Mouse (Mus musculus) adrenal gland, adult 18-20 months (tissue): ENCODE data around the gene Itga2b. TPM values are rescaled to one million over a fixed set of nuclear protein-coding genes. Genes with fewer than 3 reads are reported as not detected.
A peak's percentile ranks its signal among the peaks of the same experiment; 100 is the strongest.

ENCODE experiments used
- DNase-seq, 2 experiments: peaks; one replicate each; pipeline ENCODE4 v3.0.0; 2021 to 2022; ENCODE audit warnings: low spot score in 2 of 2
- long read RNA-seq, 2 experiments: library from polyadenylated mRNA; stranded (forward); transcript quantifications; one replicate each; pipeline ENCODE4 v2.0.0; 2021
- total RNA-seq, 2 experiments: library from RNA; stranded (reverse); gene quantifications; 1 replicate in 1 of 2; 2 replicates in 1 of 2; pipeline ENCODE4 v1.2.3; 2021

Itga2b gene
- total RNA-seq = 1 to 10 TPM; 3.4 to 3.6 TPM
- long read RNA-seq, experiment 1, partial matches to known transcripts = 0 of 1 reads
- long read RNA-seq, experiment 1, other reads (novel, unspliced or antisense) = 1 of 1 reads
- long read RNA-seq, experiment 2, partial matches to known transcripts = 1 of 1 reads
- long read RNA-seq, experiment 2, other reads (novel, unspliced or antisense) = 0 of 1 reads

DNA sequence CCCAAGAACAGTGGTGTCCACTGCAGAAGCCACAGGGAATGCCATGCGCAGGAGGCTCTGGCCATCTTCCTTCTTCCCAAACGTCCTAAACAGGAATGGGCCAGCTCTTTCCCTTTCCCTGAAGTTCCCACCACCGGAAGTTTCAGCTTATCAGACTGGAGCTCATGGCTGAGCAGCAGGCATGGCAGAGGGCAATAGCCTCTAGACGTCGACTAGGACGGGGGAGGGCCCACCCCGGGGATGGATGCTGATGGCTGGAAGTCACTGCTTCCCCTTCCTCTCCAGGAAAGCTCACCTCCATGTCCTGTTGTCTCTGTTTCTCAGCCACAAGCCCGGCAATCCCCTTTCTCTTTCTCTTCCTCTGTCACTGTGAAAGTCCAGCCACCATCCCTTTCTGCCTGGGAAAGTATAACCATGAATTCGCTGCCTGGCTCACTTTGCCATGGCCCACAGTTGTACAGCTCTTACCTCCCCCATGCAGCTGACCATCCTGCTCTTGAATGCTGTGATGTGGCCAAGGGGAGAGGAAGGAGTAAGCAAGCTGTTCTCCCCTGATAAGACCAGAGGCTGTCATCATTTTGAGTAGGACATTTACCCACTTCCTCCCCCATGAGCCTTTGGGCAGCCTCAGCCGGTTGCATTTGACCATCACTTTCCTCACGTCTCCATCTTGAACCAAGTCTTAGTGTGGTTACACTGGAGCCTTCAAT lies at the start of gene Itga2b:
Gene Itga2b, minus strand, starts transcription at position 475 of the 710 bp plus-strand sequence.
- no peak for DNase-seq

DNA sequence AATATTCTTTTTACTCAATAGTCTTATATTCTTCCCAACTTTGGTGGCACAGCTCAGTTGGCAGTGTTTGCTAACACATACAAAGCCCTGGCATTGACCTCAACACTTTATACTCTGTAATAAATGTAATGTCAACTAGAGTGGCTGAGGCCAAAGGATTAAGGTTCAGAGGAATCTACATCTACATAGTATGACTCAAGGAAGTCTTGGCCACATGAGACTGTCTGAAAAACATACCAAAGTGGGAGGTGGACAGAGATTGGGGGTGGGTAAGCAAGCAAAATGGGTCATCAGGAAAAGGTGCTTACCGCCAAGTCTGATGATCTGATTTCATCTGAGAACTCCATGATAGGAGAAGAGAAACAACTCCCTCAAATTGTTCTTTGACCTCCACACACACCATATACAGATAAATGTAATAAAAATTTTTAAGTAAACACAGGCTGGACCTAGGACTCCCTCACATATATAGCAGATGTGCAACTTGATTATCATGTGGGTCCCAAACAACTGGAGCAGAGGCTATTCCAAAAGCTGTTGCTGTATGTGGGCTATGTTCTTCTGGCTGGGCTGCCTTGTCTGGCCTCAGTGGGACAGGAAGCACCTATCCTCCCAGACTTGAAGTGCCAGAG lies 45.0 kb upstream of the Itga2b start:
- no peak for DNase-seq

DNA sequence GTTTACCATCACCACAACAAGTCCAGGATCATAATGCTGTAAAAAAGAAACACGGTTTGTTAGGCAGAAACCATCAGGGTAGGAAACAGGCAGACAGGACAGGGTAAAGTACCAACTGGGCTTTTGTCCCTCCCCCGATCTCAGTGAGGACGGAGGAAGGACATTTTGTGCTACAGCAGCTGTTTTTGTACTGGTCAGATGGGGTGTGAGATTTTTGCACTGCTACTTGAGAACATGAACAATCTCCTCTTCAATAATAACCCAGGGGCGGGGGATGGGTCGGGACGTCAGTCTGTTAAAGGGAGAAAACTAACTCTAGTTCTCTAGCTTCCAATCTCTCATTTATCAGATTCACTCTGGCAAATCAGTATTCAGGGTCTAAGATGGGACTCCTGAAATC lies 40.3 kb upstream of the Itga2b start:
- no peak for DNase-seq

DNA sequence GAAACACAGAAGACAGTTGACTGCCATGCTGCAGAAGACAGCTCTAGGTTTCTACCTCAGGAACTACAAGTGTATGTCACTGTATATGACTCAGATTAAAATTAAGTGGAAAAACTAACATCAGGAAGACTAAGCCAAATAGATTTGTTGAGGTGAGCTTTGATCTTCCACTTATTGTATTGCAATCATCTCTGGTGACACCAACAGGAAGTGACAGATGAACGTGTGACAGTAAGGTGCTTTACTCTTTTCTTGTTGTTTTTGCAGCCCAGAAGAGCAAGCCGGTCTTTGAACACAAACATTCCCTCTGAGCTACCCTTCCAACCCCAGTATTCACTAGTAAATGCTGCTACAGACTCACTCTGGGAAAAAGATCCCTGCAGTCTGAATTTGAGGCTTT lies 26.8 kb upstream of the Itga2b start:
- DNase-seq = no peak

DNA sequence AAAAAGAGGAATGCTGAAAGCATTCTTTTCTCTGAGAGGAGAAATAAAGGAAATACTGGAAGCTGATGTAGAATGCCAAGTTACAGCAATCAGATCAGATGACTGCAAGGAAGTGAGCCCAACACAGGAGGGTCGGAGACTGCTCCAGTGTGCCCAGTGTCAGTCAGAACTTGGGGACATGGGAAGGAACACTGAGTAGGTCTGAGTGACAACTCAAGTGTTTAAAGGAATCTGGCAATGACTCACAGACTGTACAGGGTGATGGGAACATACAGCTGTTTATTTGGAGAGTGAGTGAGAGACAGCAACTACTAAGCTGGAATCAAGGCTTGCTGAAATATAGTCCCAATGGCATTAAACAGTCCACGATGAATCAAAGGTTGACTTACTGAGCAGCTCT lies 26.3 kb upstream of the Itga2b start:
- DNase-seq = no peak

DNA sequence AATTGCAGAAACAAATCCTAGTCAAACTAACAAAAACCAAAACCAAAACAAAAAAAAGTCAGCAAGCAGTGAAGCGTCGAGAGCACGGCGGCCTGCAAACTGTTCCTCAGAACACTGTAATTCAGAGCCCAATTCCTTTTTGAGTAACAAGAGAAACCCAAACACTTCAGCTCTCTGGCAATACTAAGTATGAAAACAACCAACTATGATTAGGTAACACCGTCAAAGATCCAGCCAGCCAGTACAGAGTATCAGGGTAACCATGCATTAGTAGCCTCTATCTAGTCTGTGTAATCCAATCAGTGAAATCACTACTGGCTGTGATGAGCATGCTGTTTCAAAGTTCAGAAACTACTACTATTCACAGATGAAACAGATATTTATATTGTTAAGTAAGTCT lies 25.8 kb upstream of the Itga2b start:
- DNase-seq = no peak

DNA sequence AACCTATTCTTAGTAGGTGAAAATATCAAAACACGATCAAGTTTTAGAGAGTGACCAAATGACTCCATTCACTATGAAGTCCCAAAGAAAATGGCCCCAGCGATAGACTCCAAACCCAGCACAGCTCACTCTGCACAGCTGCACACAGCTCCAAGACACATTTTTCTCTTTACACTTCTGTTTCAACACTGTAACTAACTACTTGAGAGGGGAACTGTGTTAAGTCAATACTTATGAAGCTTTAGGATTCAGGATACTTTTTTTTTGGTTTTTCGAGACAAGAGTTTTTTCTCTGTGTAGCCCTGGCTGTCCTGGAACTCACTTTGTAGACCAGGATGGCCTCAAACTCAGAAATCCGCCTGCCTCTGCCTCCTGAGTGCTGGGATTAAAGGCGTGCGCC lies 25.2 kb upstream of the Itga2b start:
- no peak for DNase-seq

DNA sequence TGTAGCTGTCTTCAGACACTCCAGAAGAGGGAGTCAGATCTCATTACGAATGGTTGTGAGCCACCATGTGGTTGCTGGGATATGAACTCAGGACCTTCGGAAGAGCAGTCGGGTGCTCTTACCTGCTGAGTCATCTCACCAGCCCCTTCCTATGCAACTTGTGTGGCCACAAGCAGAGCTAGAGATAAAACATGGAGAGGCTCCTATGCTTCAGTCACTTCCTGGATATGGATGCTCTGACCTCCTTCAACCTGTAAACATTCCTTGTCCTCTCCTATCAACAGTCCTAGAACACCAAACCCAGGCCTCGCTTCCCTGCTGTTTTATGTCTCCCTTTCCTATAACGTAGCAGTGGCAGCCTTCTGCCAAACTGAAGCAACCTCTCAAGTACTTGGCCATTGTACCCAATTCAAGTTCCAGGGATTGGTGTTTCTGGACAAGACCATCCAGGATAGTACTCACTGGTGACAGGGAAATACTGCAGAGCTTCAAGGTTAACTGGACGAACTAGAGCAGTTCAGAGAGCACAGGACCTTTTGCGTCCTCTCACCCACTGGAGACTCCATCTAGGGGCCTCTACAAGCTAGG lies 24.2 kb upstream of the Itga2b start:
- DNase-seq = no peak

DNA sequence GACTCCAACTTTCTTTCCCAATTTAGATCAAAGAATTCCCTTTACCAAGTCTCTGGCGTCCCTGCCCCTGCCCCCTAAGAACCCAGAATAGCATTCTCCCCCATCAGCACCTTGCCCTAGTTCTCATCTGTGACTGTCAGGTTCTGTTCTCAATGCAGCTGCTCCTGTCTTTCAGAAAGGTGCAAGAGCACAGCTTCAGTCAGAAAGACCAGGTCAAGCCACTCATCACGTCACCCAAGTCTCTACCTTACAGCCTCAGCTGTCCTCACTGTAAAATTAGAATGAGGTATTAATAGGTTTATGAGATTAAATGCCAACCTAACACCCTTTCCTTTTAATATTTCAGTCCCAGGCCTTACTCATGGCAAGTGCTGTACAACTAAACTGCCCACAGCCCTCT lies 23.3 kb upstream of the Itga2b start:
- DNase-seq = no peak

DNA sequence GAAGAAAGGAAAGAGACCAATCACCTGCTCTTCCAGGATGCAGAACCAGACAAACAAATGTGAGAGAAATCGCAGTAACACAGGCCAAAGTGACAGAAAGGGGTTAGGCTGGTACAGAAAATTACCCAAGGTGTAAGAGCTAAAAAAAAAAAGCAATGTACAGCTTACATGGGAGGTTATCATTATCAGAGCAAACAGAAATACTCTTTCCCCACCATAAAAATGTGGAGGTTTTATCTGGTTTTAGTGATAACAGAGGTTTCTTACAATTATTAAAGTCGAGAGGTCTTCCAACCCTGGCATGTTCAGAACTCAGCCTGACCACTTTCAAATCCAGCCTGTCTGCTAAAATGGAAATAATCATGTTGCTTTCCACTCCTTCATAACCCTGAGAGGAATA lies 18.0 kb upstream of the Itga2b start:
- DNase-seq = no peak

DNA sequence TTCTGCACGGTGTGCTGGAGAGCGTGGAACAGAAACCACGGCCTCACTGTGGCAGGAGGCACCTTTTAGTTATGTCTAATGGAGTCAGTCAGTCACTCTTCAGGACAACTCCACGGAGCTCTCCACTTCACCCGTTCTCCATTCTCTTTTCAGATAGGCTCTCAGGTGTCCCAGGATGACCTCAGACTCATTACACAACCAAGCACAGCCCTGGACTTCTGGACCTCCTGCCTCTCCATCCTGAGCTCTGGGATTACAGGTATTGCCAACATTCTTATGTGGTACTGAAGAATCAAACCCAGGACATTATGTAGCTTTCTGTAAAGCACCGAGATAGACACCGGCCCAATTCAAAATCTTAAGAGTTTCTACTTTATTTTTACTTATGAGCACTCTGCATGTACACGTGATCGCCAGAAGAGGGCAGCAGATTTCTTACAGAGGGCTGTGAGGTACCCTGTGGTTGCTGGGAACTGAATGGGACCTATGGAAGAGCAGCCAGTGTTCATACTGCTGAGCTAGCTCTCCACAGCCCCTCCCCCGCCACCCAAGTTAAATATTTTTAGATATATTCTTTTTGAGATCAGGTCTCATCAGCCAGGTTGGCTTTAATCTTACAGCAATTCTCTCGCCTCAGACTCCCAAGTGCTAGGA lies 16.9 kb upstream of the Itga2b start:
- DNase-seq = no peak

DNA sequence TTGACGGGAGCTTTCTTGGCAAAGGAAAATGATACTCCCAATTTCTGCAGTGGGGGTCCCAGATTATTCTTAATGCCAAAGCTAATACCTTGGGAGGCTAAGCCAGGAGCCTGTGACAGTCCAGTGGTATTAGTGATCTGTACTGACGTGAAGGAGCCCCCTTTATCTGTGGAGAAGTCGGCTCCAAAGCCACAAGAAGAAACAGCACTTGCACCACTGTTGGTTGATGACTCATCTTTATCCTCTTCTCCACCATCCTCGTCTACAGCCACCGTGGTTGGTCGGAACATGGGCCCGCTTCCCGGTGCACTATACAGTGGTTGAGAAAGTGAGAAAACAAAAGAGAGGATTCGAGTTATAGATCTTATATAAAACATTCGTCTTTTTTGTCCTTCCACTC lies 11.9 kb upstream of the Itga2b start:
- DNase-seq = no peak

DNA sequence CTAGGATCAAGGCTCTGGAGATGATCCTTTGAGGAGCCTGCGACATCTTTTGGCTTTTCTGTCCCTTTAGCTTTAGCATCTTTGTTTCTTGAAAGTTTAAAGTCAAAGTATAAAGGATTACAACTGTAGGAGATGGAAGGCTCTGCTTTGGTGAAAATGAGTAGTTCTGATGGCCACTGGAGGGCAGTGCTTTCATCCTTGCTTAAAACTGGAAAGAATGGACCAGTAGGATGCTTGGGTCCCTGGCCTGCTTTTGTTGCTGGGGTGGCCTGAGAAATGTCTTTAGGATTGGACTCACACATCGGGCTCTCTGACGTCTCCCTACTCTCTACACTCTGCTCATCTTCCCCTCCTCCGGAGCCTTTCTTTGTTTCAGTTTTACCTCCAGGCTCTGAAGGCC lies 11.0 kb upstream of the Itga2b start:
- DNase-seq = no peak

DNA sequence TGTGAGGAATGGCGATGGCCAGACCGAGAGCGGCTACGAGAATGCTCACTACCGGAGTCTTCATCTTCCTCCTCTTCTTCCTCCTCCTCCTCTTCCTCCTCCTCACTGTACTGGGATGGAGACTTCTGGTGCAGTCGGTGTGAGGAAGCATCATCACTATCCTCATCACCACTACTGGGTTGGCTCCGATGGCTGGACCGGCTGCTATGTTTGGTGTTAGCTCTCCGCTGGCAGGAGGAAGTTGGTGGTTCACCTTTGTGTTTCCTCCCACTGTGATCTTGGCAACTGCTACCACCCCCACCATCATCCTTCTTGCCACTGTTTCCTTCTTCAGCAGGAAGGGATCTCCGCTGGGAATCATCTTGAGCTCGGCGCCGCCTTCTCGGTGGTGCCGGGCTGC lies 10.2 kb upstream of the Itga2b start:
- no peak for DNase-seq

DNA sequence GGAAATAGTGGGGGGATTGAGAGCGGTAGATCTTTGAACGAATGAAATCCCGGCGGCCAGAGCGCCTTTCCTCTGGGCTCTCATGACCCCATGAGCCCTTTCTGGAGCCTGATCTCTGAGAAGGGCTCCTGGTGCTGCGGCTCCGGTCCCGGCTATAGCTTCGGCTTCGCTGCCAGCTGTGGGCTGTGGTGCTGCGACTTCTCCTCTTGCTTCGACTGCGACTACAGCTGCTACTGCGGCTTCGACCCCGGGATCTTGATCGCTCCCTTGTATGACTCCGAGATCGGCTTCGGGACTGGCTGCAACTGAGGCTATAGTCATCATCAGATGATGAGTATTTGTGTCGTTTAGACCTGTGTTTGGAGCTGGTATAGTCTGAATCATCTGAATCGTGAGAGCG lies 9.7 kb upstream of the Itga2b start:
- DNase-seq = no peak

DNA sequence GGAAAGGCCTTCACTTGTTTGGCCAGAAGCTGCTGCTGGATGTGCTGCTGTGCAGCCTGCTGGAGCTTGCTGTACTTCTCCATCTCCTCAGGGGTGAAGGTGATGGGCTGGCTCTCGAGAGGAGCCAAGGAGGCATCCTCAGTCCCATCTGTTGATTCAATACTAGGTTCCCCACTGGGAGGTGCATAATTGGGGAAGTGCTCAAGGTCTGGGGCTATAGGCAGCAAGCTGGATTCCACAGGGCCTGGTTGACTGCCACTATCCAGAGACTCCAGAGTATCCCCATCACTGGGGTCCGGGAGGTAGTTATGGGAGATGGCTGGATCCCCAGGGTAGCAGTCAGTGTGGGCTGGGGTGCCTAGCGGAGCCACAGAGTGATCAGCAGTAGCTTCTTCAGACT lies 8.7 kb upstream of the Itga2b start:
- no peak for DNase-seq

DNA sequence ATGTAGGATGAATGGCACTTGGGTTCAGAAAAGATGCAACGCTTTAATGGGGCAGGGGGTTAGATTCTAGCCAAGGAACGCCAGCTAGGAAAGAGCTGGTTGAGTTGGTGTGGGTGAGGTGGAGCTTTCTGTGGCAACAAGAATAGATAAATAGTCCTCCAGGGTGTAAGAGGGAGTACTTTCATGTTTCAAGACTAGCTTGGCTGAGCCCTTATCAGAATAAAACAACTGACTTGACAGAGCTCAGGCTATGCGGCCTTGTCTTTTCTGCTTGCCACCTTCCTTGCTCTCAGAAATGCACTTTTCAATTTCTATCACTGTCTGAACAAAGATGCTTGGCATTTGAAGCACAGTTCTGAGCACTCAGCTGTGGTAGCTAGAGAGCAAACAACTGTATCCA lies 5.1 kb upstream of the Itga2b start:
- DNase-seq = no peak

DNA sequence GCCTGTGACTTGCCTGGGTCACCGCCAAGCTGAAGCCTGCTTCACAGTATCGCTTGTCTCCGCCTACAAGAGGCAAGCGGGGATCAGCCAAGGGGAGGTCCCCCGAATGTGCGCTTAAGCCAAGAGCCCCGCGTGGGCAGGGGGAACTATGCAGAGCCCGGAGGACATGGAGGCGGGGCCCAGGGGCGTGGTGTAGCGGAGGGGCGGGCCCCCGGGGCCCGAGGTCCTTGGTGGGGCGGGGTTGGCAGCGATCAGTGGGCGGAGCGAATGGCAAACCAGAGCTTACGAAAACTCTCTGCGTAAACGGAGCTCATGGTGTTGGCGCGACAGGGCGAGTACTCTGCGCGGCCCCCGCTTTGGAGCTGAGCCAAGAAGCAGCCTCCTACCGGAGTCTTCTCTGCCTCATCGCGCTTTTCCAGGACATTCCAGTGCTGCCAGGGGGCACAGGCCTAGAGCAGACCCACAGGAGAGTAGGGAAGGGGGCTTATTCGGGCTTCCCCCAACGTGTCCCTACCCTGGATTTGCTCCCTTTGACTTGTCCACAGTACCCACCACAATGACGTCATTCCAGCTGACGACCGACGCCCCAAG lies 2.8 kb downstream of the Itga2b start:
- DNase-seq = peak; percentile 98

DNA sequence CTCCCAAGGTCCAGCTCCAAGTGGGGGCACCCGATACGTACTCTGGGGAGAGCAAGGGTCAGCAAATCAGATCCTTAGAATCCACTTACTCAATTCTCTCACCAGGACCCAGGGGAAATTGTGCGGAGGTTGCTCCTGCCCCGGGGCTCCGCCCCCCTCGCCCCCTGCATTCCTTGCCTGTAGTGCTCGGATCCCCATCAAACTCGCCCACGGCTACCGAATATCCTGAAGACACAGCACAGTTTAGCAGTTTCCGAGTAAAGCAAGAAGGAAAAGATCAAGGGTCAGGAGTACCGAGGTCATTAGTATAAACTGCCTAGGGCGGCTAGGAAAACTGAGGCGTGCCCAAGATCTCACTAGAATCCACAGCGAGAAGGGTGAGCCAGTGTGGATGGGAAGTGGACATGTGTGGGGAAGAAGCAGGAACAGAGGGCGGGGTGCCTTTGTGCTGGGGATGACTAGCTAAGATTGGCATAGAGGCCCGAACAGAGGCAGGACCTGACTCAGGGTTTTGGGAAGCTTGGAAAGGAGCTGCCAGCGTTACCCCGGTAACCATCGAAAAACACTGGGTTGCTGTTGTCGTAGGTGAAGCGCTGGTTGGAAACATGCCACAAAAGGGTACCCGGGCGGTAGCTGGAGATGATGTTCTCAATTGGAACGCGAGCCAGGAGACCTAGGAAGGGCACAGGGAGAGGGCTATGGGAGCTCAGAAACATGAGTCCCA lies 4.0 kb downstream of the Itga2b start:
- DNase-seq = peak; percentile 49 to 60

DNA sequence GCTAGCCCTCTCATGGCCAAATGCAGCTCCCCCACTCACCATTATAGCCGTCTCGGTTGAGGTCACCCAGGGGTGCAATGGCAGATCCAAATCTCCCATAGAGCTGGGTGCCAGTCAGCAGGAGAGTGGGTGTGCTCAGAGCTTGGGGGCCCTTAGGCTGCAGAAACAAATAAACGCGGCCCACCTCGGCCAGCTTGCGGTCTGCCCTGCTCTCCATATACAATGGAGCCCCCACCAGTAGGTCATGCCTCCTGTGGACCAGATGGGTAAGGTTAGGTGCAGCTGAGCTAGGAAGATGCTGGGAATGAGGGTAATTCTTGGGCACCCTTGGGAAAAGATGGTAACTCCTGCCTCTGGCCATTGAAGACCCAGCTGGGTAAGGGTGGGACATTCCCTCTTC lies 5.0 kb downstream of the Itga2b start:
- DNase-seq = no peak

DNA sequence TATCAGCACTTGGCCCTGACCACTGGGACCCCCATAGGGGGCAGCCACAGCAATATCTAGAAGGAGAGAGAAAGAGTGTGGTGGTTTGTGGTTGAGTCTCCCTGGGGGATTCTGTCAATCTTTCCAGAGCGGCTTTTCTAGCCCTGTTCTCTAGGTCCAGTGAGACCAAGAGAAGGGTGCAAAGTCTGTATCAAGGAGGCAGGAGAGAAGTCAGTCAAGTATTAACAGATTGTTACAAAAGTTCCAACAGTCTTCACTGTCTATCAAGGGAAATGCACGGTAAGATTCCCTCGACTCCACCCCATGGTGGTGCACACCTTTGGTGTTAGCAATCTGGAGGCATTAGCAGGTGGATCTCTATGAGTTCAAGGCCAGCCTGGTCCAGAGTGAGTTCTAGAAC lies 8.2 kb downstream of the Itga2b start:
- no peak for DNase-seq
